Mouse (Mus musculus) MN1 (cell line): Measurements from ENCODE around the gene Ptpn20.

Source experiments
- DNase-seq: peaks from one replicate; pipeline ENCODE4 v3.0.0-alpha.2; 2016; ENCODE audit warnings: low spot score

The Ptpn20 gene

DNA sequence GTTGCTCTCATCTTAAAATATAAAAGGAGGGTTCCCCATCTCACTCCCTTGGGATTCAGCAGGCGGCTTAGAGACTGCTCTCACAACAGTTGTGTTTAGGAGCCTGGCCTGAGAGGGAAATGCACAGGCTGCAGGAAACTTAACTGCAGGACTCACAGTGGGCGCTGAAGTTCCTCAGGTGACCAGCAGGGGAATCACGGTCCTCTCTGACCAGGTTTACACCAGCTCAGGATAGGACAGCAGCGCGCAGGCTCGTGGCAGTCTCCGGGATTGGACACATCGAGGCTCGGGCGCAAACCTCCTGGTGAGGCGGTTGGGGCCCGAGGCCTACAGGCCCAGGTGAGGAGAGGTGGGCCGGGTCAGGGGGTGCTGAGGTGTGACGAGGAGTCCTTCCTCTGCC, at the start of gene Ptpn20:
TSS of gene Ptpn20 (plus strand) at position 257 of the 400 bp plus-strand sequence.
- DNase-seq = no peak

DNA sequence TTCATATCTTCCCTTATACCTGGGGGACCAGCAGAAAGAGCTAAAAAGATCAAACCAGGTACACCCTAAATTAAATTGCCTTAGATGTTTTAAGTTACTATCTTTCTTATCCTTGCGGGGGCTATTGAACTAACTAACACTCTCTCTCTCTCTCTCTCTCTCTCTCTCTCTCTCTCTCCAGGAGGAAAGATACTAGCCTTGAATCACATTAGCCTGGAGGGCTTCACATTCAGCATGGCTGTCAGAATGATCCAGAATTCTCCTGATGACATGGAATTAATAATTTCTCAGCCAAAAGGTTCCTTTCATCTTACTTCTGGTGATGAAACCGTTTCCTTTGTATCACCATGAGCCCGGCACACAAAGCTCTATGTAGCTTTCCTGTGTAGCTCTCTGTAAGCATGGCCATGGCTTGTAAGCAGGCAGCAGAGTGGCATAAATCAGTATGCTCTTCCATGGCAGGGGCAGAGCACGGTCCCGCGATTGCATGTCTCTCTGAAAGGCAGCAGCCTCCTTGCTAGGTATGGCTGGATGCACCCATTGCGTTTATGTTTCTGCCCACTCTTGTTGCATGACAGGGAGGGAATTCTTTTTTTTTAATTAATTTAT, 49.3 kb upstream of the Ptpn20 start:
- no peak for DNase-seq

DNA sequence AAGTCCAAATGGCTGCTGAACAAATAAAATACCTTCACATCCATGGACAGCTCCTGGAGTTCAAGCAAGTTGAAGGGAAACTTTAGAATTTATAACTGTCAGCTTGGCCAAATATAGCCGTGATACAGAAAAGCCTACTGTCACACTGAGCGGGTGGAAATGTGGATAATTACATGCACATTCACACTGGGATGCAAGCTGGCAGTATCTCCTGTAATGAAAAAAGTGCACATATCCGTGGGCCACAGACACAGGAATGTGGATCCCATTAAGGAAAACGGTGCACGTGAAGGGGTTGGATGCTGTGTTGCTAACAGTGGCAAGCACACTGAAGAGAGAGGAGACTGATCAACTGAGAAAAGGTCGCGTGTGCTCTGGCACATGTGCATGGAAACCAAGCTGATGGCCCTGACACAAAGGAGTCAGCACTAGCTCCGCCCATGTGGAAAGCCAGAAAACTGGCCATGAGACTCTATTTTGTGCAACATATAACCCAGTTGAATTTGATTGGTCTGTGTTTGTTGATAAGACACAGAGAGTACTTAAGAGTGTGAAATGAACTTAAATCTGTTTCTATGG, 43.4 kb upstream of the Ptpn20 start:
- no peak for DNase-seq

DNA sequence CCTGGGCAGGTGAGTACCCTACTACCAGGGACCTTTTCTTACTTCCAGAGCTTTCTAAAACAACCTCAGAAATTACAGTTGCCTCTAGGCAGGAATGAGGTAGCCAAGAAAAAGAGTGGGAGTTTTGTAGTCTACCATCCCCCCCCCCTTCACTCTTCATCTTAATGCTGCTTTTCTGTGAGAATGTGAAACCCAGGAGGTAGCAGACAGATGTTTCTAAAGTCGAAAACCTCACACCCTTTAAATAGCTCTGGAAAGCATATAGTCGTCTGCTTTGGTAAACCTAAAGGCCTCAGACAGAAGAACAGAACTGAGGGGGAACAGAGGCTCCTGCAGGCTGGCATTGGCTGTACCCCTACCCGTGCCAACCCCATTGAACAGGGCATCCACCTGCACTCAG, 40.4 kb upstream of the Ptpn20 start:
- DNase-seq = no peak

DNA sequence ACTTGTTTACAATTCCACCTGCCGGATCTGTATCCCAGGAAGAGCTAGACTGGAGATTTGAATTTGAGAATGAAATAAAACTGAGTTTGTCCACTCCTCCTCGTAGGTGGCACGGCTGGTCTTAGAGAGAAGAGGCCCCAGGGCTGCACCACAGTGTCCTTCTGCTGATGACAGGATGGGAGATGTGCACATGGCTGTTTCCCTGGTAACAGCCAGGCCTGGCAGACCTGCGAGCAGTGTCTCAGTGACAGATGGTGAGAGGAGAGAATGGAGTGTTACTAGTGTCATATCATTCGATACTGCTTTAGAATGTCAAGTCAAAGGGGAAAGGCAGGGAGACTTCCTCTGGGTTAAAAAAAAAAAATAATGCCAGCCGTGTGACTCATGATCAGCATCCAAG, 39.2 kb upstream of the Ptpn20 start:
- DNase-seq = no peak

DNA sequence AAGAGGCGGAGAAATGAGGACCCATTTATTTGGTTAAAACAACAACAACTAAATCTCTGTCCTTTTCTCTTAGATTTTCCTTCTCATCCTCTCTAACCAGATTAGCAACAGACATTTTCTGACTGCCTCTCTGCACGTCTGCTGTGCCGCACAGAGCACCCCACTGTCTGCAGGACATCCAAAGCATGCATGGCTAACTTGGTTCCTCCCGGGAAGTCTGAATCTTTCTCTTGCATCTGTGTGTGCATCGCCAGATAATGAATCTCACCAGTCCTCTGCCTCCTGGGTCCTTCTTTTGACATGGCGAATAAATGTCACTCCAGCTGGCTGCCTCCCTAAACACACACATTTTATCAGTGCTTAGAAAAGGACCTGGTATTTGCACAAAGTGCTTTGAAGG, 18.3 kb upstream of the Ptpn20 start:
- no peak for DNase-seq

DNA sequence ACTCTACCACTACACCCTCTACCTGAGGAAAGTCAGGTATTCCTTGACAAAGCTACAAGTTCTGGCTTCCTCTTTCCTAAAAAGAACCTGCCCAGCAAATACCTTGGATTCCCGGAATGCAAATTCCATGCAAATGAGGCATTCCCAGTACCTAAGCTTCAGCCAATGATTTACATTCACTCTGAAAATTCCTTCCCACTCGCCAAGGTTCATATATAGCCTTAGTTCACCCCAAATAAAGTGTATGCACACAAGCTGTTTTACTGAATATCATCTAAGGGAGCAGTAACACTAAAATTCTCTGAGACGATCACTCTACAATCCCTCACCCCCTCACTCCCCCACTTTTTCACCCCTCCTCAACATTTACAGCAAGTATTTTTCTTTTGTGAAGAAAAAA, 15.4 kb upstream of the Ptpn20 start:
- no peak for DNase-seq

DNA sequence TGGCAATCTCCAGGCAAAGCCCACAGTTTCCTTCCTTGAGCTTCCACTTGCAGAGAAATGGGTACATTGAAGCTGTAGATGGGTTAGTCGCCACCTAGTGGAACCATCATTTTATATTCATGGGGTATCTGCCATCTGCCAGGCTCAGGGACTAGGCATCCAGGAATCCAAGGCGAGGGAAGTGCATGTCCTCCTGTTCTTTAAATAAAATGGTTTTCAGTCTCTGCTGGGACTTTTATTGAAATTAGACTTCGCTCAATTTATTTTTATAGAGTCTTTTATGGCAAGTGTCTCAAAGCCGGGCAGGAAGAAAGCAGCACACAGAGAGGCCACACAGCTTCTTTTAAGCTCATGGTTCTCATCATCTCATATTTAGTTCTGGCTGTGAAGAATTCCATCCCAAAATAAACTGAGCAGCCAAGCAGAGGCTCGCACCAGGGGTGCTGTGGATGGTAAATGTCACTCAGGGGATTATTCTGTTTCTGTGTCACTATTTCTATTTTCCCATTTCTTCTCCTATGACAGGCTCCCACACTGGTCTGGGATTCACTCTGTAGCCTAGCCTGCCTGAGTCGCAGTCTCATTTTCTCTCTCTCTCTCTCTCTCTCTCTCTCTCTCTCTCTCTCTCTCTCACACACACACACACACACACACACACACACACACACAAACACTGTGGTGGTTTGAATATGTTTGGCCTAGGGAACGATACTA, 9.1 kb upstream of the Ptpn20 start:
- no peak for DNase-seq

DNA sequence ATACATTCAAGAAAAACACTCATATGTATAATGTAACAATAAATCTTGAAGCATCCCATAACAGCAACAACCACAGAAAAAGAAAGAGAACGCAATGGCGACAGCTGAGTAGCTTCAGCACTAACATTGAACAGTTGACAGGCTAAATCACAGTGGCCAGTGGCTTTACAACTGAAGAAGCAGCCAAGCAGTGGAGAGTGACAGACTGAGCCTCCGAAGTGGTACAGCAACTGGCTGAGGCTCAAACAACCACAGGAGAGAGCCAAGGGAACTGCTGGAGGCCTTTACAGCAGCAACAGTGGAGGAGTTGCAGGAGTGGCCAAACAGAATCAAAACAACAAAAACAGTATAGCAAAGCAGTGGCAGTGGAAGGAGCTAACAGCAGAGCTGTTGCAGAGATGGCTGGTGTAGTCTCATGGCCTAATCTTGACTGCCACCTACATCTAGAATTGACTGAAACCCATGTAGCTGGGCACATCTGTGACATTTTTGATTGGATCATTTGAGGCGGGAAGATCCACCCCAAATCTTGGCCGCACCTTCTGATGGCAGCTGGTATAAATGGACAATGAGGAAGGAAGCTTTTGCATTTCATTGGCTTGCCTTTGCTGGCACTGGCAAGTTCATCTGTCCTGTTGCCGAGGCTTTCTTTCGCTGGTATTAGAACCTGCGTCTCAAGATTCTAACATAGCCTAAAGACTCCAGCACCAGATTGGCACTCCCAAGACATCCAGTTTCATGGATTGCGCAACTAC, 9.5 kb downstream of the Ptpn20 start:
- no peak for DNase-seq

DNA sequence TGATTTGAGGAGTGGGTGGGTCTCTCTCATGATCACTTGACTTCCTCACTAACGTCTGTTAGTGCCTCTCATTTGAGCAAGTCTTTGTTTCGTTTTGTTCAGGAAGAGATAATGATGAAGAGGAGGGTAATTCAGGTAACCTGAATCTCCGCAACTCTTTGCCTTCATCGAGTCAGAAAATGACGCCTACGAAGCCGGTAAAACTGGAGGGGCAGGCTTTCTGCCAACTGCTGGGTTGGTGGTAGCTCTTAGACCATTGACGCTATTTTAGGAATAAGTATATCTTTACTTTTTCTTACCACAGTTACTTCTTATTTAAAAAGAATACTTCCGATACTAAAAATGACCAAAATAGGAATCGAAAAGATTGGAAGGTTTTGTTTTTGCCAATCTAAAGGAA, 18.4 kb downstream of the Ptpn20 start:
- DNase-seq = no peak

DNA sequence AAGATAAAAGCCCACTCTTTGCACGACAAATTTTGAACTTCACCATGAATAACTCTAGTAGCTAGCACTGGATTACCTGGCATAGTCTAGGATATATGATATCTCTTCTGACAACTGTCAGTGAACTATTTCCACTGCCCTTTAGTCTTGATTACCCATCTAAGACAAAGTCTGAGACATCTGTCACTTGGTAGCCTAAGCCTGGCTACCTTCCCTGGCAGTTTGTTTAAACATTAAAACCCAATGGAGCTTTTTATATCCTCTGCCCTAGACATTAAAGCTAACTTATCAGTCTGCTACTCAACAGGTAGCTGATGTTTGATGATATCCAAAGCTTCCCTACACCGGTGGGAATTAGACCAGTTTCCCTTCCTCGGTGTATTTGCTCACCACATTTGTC, 36.0 kb downstream of the Ptpn20 start:
- no peak for DNase-seq

DNA sequence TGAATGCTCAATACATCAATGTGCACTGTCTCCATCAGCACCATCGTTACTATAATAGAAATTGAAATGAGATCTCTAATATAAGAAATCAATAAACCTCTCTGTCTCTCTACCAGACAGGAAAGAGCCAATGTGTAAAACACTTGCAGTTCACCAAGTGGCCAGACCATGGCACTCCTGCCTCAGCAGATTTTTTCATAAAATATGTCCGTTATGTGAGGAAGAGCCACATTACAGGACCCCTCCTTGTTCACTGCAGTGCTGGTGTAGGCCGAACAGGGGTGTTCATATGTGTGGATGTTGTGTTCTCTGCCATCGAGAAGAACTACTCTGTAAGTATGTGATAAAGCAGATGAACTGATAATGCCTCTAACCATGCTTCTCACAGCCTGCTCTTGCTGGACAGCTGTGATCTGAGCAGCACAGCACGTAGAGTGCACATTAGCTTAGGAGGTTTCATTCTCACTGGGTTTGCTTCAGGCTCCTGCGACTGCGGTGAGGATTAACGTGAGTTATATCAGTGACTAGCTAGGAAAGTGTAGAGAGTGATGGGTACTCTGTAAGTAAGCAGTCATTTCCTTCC, 43.9 kb downstream of the Ptpn20 start:
- DNase-seq = no peak

DNA sequence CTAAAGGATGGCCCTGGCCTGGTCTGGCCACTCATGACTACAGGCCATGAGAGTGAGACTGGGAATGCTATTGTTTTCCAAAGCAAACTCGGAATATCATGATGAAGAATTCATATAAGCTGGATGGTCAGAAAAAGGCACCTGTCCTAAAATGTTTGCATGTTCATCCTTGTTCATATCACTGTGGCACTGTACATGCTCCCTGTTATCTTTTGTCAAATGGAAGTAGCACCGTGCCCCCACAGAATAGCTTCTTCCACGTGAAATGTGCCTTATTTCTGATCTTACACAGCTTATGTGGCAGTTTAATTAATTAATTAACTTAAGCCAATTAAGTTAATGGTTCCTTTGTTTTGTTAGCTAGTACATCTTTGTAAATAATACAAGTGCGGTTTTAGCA, 45.3 kb downstream of the Ptpn20 start:
- DNase-seq = no peak

DNA sequence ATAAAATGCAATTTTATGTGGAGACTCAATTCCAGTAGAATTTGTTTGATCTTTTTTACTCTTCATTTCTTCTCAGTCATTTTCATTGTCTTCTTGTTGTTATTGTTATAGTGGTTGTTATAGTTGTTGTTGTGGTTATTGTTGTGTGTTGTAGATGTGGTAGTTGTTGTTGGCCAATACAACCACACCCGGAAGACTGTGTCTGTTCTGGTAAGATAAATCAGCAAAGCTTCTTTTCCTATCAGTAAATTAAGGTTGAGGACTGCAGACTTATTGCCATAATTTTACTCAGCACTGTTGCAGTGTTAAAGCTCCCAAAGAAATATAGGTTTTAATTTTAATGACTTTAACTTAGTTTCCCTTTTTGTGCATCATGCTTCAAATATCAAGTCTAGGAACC, 45.8 kb downstream of the Ptpn20 start:
- no peak for DNase-seq

DNA sequence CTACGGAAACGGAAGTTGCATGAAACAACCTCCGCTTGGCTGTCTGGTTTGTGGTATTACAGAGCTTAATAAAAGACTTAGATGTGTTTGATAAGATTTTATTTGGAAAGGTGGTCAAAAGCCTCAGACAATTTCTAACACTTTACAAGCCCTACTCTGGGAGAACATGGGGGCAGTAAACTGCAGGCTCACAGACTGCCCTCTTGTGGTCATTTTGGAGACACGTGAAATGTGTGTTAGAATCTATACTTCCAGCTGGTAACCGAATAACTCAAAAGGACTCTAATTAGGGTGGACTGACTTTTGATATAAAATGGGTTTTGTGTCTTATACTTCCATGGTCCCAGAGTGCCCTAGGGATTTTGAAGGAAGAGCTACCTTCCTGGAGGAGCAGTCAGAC, 50.4 kb downstream of the Ptpn20 start:
- DNase-seq = no peak

DNA sequence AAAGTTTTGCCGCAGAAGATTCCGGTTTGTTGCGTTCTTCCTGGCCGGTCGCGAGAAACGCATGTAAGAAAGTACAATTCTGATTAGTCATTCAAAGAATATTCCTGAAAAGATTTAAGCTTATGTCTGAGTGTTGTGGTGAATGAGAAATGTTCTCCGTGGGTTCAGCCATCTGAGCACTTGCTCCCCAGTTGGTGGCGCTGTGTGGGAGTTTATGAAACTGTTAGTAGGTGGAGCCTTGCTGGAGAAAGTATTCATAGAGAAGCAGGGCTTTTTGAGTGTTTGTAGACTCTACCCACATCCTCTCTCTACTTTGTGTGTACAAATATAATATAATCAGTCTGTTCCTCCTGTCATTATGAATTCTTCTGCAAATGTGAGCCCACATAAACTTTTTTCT, 61.7 kb downstream of the Ptpn20 start:
- no peak for DNase-seq

DNA sequence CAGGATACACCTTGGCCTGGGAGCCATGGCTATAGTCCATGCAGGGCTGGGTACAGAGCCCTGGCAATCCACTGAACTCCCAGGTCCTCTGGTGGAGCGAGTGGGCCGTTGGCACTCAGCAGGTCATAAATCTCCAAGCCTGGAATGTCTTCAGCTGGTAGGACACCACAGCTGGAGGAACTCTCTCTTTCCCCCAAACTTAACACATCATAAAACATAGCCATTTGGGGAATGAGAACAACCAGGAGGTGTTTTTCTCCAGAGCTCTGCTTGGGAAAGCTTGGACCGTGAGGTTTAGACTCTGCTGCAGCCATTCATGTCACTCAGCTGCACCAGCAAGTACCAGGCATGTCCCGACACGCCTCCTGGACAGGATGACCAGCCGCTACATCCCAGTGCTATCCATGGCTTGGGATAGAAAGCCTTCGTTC, 68.5 kb downstream of the Ptpn20 start:
- no peak for DNase-seq

DNA sequence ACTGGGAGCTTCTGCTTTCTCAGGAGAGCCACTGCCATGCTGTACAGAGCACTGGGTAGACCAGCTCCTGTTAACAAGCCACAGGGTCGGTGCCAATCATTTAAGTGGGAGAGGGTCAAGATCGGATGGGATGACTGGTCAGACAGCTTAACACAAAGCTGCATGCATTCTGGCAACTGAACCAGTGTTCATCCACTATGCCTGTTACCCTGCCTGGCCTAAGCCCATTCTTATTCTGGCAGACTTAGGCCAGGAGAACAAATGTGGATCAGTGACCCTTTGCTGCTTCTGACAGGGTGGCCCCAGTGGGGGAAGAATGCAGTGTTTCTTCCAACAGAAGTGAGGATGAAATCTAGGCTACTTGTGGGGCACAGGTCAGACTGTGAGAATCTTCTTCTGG, 69.3 kb downstream of the Ptpn20 start:
- no peak for DNase-seq

DNA sequence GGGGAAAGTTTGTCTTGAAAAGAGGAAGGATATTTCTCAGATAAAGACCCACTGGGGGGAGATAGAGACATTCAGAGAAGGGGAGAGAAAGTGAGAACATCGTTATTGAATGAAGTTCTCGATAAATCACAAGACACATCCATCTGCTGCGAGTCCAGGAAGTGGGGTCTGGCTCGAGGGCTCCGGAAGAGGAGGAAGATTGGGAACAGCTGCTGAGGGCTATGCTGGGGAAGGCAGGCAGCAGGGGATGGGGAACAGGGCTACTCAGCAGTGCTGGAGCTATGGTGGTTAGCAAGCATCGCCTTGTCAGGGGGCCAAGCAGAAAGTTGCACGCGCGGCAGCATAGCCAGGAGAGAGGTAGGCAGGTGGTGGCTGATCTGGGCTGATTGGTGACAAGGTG, 73.1 kb downstream of the Ptpn20 start:
- no peak for DNase-seq

DNA sequence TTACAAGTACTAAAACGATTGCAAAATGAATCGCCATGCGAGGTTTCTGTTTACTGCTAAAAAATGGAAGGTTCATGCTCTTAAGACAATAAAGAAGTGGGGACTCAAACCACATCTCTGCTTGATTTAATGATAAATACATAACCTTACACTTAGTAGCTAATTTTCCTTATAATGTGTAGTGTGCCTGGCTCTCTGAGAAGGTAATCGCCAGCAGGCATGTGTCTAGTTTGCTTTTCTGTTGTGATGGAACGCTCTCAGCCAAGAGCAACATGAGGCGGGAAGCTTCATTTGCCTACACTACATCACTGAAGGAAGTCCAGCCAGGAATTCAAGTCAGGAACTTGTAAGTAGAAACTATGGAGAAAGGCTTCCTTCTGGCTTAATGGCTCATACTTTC, 77.3 kb downstream of the Ptpn20 start:
- DNase-seq = no peak

DNA sequence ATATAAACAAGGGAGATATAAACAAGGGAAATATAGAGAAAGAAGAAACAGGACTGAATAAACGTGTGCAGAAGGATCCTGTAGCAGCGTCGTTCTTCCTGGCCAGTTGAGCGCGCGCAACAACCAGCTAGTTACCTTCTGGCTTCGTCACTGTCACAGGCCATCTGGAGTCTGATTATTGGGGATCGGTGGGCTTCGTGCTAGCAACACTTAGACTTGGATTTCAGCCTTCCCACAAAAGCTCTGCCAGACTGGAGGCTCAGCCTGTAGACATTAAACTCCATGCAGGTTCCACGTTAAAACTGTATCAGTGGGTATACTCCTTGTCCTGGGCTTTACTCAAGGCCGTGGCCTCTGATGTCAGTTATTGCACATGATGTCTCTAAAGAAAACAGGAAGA, 80.9 kb downstream of the Ptpn20 start:
- DNase-seq = no peak

DNA sequence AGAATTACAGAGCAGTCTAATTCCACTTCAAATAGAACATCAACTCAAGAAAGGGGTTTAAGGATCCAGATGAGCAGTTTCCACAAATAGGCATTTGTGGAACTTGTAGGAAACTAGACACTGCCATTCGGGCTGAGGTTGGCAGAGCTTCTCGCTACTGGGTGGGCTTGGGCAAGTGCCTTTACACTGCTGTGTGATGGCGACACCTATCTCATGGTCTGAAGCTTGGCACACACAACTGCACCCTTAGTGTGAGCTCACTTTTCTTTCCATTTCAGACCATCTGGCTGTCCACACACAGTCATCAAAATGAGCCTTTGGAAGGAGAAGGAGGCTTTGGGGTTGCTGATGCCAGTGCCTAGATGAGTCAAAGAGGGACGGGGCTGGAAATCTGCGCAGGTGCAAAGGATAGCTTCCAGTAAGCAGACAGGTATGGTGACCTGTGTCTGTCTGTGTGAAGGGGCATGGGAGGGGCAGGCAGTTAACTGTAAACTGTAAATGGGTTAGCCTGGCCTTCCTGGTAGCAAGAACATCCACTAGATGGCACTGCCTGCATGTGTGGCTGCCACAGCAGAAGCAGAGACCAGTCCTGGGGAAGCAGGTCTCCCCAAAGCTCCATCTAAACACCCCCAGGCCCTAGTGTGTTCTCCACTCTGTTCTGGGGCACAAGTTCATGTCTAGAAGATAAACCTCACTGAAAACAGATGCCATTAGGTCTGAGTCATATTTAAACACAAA, 84.5 kb downstream of the Ptpn20 start:
- no peak for DNase-seq
